Mouse (Mus musculus): ENCODE data around the gene Kctd5.

- no peak for TF ChIP-seq POLR2A (IDR thresholded peaks at IDR 0.05; ENCODE audit: insufficient read depth, low read depth, low read length)
- no peak for TF ChIP-seq CTCF (IDR thresholded peaks at IDR 0.05; ENCODE audit: insufficient read depth, low read depth, low read length)
Observed at GRCm38 (mm10) chr17:23998383-23998782, 74.9 kb downstream of the Kctd5 start.

Data from olfactory bulb, adult 2 months (tissue).